Mouse (Mus musculus) granulocyte monocyte progenitor cell, adult 5-6 weeks (primary cell): ENCODE results near the gene Vmn1r1. TPM values are rescaled to one million over a fixed set of nuclear protein-coding genes. Genes with fewer than 3 reads are reported as not detected.
"Not testable (repeated sequence)": the region's sequence is repeated elsewhere in the genome, so short reads cannot be mapped to it uniquely, and the experiment has no call there.

Experiments used
- ATAC-seq: replicated peaks from 2 replicates; pipeline ENCODE4 v1.8.0; 2016; ENCODE audit warnings: mild to moderate bottlenecking, moderate TSS enrichment, inconsistent platforms; ENCODE audit not compliant: poor library complexity, severe bottlenecking
- total RNA-seq, 2 experiments: library from RNA; stranded (forward) in 1 of 2; stranded (reverse) in 1 of 2; fragments of 200-712, 200-1000 nt in 1 of 2; fragments of >200 nt in 1 of 2; fragmentation: Nextera tagmentation in 1 of 2; gene quantifications; 2 replicates each; pipeline ENCODE4 v1.2.3; 2014 to 2017

The Vmn1r1 gene
- total RNA-seq (2014; fragmentation: Nextera tagmentation), result not detected in 2 replicates
- not detected in 2 replicates for total RNA-seq (2017)

DNA sequence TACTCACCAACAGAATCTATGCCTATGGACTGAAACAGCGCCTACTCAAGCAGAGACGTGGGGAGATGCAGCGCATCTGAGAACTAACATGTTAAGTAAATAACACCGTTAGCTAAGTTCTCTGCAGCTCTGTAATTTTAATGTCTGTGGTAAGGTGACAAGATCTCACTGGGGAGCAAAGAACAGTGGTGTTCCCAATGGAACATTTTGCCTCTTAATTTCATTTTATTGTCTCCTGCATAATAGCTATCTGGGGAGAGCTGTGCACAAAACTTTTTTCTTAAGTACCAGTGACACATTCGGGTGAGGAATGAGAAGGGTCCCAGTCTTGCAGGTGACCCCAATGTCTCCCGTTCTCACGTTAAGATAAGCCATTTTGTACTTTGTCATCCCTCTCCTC, at the start of gene Vmn1r1:
Gene Vmn1r1 (minus strand): TSS at position 101 of the 400 bp plus-strand sequence.
- ATAC-seq, result no peak

DNA sequence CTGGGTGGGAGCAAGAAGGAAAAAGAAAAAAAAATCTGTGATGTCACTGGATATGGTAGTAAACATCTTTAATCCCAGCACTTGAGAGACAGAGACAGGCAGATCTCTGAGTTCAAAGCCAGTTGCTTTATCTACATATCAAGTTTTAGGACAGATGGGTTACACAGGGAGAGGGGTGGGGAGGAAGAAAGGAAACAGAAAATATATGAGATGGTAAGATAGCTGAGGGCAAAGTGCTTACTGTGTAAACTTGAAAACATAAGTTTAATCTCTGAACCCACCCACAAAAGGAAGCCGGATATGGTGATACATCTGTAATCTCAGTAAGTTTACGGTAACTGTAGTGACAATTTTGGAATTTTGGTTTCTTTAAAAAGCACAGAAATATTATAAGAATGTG, 46.0 kb upstream of the Vmn1r1 start:
- ATAC-seq, result no peak

DNA sequence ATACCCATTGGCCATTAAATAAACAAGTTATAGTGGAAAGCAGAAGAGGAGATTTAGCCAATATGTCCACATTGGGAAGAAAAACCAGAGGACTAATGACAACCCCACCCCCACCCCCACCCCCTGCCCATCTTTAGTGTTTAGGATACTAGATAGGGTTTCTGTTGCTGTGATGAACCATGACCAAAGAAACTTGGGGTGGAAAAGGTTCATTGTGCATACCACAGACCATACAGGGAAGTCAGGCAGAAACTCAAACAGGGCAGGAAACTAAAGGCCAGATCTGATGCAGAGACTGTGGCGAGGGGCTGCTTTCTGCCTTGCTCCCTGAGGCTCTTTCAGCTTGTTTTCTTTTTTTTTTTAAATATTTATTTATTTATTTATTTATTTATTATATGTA, 28.3 kb upstream of the Vmn1r1 start:
- ATAC-seq, result no peak

DNA sequence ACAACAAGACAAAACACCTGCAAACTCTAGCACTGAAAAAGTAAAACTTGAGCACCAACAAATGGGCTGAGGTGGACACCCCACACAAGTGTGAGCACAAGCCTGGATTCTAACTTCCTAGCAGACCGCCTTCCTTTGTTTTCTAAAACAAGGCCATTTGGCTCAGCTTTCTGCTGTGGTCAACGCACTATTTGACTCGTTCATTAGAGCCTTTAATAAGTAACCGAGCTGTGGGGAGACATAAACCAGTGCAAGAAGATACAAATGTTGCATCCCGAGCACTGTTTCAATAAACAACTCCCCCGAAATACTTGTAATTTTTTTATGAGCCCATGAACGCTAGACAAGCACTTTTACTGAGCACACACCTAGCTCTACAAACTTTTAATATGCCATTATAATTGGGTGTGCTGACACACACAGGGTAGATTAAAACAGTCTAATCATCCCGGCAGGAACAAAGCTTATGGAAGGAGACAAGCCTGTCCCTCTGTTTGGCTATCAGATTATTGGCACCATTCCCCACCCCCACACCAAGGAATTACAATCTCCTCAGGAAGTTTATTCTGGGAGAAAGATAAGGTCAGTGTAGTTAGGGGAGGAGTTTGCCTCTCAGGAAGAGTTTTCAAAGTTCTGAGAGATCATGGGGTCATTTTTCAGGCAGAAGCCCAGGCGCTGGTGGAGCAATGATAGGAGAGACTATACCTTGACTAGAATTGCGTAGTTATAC, 27.7 kb upstream of the Vmn1r1 start:
- no peak for ATAC-seq

DNA sequence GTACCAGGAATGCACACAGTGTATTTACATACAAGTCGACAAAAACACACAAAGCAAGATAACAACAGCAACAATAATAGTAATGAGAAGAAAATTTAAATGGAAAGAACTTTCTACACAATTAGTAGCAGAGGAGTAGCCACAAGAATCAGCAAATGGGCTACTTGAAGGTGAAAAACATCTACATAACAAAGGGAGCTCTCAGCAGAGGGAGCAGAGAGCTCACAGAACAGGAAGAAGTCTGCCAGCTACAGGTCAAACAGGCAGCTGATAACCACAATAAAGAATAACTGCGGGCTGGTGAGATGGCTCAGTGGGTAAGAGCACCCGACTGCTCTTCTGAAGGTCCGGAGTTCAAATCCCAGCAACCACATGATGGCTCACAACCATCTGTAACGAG, 26.9 kb upstream of the Vmn1r1 start:
- ATAC-seq, result no peak

DNA sequence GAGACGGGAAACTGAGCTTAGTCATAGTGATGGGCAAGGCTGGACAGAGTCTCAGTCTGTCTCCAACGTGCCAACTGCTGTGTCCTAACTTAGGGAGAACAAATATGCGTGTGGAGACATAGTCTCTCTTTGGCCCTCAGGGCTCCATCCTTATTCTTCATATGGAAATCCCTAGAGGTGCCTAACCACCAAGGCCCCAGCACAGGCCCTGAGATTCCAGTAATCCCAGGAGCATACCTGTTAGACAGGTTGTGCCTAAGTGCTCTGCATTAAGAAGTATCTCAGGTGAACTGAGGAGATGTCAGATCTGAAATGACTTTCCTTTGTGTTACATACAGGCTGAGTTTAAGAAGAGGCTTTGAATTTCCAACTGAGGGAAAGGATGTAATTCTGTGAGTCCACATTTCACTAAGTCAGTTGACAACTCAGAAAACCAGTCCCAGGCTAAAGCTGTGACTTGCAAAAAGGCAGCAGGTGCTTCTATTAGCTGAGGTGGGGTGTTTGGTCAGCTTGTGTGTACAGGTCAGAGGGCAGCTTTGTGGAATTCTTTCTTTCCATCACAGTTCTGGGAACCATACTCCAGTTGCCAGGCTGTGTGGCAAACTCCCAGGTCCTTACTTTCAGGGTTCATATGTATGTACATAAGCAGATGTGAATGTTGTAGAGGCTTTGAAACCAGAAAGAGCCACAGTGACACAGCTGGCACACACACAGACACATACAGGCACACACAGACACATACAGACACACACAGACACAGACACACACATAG, 25.6 kb upstream of the Vmn1r1 start:
- no peak for ATAC-seq

DNA sequence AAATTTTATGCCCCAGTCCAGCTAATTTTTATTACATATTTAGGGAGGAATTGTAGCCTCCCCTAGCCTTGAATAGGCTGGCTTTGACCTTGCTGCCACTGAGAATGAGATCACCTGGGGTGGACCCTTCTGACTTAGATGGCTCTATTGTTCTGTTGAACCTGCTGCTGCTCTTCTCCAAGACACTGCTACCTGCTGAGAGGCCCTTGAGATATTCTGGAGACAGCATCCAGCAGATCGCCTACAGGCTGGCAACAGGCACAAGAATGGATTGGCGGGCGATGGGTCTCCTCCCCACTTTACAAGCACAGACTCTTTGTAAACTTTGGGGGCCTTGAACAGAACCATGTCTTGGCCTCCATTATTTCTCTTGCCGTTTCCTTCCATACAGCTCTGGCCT, 18.2 kb upstream of the Vmn1r1 start:
- ATAC-seq, result not testable (repeated sequence)

DNA sequence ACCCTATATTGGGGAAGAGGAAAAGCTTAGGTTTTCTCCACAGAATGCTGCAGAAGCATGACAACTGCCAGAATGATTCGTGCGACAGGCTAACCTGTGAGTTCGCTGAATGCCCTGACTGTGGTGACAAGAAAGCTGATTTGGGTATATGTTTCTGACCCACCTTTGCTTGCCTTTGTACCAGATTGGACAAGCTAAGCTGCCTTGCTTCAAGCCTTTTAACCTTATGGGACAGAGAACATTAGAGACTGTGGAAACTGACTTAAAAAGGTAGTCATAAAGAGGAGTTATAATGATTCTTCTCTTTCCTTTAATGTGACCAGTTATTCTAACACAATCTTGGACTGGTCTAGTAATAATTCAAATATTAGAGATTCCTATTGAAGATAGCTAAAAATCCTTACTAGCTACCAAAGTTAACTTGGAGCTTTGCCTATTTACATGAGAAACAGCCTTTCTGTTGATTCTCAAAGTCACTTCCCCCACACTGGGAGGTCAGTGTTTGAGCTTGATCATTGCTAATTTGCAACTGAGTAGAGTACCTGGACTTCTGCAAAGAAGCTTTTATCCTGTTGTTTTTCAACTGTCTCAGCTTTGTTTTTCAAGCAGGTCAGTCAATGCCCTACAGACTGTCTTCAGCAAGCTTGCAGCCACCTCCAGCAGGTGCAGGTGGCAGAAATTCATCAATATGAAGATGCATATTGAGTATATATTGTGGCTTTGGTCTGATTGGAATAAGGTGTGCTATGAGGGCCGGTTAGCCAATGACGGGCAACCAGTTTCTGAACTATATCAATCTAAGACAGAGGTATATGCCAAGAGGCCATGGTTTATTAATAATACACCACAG, 17.4 kb upstream of the Vmn1r1 start:
- no peak for ATAC-seq

DNA sequence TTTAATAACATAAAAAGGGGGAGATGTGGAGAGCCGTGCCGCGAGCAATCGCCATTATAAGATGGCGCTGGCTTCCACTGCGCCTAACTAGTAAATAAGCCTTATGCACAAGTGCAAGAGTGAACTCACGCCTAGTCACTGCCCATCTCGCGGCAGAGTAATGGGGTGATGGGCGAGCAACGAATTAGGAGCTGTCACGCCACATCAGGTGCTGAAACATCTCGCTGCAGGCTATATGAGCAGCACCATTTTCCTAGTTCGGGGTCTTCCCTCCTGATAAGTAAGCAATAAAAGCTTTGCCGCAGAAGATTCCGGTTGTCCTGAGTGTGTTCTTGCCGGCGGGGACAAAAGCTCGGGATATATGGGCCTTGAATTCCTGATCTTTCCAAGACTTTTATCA, 12.7 kb upstream of the Vmn1r1 start:
- not testable (repeated sequence) for ATAC-seq

DNA sequence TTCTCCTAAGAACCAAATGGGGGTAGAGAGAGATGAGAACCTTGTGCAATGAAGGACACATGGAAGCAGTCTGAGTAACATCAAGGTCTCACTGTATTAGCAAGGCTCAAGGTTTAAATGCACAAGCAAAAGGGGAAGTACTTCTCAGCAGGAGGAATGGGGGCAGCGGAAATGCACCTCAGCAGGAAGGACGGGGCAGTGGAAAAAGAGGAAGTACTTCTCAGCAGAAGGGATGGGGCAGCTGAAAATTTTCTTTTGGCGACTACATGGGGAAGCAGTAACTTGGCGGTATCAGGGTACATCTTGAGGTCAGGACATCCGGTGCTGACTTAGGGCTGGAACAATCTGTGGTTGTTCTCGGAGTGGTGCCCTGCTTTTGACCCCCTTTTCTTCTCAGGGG, 5.9 kb upstream of the Vmn1r1 start:
- not testable (repeated sequence) for ATAC-seq

DNA sequence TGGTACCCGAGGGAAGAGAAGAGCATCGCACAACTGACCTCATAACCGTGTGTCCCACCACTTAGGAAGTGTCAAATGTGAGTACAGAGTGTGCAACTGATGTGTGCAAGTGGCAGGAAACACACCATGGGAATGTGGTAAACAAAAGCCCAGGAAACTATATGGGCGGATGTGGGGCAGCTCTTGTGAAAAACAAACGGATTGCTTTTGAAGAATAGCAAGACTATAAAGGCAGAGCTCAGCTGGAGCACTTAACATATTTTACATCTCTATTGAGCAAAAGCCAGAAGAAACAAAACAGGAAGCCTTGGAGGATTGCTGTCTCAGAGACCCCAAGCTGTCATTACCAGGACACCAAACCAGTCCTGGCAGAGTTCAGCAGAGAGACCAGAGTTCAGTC, 1.3 kb downstream of the Vmn1r1 start:
- peak; percentile 27; the same call in 1 of the 2 replicates for ATAC-seq

DNA sequence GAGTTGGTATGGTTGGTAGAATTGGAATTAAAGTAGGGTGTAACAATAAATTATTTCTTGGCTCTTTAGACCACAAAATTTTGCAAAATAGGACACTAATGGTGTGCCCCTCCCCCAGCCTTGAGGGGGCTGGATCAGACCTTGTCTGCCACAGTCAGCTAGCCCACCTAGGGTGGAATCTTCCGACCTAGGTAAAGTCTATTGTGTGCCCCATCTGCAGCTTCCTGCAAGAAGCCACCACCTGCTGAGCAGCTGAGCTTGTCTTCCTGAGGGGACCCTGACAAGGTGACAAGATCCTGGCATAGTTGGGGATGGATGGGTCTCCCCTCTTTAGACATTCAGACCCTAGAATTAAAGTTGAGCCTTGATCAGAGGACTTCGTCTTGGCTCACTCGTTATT, 4.7 kb downstream of the Vmn1r1 start:
- ATAC-seq, result no peak

DNA sequence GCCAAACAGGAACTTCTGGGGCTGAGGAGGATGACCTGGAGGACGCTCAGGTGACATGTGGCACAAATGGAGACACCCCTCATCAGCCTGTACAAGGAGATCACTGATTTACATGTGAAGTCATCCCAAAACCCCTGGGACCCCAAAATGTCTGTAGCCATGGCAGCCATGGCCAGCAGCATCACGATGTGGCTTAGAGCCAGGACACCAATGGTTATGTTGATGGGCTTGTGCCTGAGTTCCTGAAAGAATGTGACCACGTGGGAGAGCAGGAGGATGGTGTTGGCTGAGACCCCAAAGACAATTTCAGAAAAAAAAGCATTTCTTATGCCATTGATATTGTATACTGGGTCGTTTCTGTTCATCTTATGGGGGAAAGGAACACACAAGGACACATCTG, 6.6 kb downstream of the Vmn1r1 start:
- no peak for ATAC-seq

DNA sequence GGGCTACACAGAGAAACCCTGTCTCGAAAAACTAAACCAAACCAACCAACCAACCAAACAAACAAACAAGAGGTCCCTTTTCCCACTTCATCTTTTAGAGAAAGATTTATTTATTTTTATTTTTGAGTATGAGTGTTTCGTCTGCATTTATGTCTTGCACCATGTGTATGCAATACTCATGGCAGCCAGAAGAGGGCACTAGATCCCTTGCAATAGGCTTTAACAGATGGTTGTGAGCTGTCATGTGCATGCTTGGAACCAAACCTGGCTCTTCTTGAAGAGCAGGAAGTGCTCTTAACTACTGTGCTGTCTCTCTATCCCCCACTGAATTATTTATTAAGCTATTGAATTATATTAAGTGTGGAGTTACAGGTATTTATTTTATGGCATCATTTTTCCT, 14.3 kb downstream of the Vmn1r1 start:
- peak; percentile 68 for ATAC-seq

DNA sequence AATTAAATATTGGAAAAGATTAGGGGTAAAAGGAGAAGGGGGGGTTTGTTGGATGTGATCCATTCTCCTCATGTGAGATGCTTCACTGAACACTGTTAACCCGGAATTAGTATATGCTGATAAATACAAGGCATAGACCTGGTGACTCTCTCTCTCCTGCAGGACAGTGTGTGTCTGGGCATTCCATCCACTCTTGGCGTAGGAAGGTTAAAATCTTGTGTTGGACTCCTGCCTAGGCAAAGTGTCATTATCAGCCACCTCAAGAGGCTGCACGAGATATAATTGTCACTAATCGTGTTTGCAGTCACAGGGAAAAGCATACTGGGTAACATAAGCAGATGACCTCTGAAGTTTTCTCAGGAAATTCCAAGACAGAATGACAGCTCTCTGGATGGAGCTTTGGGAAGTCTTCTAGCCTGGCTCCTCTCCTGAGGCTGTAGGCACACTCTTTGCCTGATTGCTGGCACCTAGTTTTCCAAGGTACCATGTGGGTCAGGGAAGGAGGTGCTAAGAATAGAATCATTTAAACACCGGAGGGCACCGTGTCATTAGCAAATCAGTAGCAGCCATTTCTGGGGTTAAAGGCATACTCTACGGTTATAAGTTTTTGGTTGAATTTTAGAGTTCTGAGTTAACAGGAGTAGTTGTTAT, 15.3 kb downstream of the Vmn1r1 start:
- no peak for ATAC-seq

DNA sequence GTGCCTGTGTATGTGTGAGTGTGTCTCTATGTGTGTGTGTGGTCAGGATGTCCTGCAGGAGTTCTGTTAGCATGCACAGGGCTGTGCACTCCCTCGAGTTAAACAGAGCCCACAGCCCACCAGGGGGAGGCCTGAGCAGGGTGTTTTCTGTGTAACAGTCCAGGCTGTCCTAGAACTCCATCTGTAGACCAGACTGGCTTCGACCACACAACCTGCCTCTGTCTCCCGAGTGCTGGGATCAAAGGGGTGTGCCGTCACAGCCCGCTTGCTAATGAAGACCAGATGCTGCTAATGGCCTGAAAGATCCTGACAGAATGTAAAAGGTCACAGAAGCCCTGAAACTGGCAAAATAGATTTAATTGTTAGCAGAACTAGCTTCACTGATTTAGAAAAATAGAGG, 18.7 kb downstream of the Vmn1r1 start:
- no peak for ATAC-seq

DNA sequence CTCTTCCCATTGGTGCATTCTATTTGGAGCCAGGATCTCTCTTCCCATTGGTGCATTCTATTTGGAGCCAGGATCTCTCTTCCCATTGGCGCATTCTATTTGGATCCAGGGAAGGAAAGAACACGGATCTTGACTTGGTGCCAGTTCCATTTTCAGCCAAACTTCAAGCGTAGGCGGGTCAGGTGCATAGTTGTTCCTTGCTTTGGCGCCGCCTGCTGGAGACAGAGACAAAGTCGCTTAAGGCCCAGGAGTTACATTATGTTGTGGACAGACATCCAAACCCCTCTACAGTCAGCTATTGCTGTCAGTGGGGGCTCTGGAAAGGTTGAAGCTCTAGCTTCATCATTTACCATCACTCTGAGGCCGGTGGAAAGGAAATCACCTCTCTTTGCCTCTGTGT, 21.0 kb downstream of the Vmn1r1 start:
- no peak for ATAC-seq

DNA sequence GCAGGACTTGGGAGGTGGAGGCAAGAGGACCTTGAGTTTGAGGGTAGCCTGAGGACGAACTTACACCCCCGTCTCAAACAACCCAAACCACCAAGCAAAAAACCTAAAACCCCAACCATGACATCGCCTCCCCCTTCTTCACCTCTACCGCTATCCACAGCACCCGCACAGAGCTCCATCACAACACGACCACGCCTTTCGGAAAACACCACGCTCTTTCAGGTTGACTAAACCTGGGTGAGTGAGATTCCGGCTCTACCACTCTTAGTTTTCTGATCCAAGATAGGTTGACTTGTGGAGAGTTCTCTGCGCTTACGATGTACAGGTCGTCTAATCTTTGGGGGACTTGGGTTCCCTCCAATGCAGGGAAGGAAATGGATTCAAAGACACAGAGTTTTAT, 21.6 kb downstream of the Vmn1r1 start:
- no peak for ATAC-seq

DNA sequence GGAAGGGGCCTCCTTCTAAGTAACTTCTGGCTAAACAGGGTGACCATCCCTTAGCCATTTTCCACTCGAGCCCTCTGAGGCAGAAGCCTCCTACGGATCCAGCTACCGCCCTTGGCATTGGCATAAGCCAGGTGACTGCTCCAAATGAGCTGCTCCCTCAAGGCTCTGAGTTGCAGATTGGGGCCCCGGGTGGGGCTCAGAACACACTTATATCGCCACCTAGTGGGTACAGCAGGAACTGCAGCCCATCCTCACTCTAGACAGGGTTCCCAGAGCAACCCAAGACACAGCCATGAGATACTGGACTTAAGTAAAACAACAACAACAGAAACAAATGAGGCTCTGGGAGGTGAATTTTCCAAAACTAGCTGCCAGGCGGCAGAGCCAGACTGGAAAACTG, 23.9 kb downstream of the Vmn1r1 start:
- peak; percentile 72 for ATAC-seq

DNA sequence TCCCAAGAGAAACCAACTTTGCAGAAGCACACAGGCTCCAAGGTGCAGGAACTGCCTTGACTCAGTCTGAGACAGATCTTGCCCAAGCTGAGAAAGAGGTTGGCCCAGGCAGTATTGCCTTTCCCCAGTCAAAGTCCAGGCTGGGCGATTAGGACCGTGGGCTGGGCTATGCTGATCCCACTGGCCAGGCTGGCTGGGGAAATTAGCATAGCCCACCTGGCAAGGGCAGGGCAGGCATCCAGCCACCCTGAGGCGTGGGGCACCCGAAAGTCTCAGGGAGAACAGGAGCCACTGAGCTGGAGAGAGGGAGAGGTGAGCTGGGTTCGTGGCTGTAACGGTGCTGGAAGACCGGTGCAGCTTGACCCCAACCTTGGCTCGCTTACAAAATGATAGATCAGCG, 24.3 kb downstream of the Vmn1r1 start:
- no peak for ATAC-seq
